Comparison of ENCODE assay signal across 9 mouse cellular contexts in the genomic region with DNA sequence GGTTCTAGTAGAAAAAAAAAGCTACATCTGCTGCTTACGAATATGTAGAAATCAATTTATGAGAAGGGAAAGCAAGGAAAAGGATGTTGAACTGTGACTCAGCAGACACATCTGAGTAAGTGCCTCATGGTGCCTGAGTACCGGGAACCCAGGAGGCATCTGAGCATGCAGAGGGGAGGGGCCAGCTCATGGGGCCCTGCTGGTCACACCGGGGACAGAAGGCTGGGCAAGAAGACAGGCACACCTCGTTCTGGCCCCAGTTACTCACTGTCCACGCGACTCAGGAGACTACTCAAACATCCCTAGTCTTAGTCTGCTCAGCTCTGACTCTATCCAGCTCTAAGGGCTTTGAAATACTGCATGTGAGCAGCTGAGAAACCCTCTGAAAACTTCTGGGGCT. TPM values are rescaled to one million over a fixed set of nuclear protein-coding genes. Genes with fewer than 3 reads are reported as not detected.
DNase-seq lines count a peak whose midpoint lies in the region; ATAC-seq lines count a peak whose summit lies in the region.
"Had no signal": no experiment of that assay in that cellular context is flagged by ENCODE, and none has a peak within 500 bp of the region (broad histone marks: within the 10 kb centered on the region; RNA-seq: fewer than 3 reads in every experiment).

No protein-coding gene starts in this region.

- H3K4me1 ChIP-seq in heart, embryonic 16.5 days (ENCODE audit: control insufficient read depth, insufficient read depth, low read length) = peaks cover 12% of the 10 kb centered on the region
- peaks cover 4% of the 10 kb centered on the region; the same call in 1 of the 2 replicates for H3K4me1 ChIP-seq in forebrain, embryonic 13.5 days
- H3K4me1 ChIP-seq: limb, embryonic 15.5 days had no signal

- ATAC-seq in heart, embryonic 16.5 days (replicated peaks; ENCODE audit: extremely low read depth, insufficient read depth, low FRiP score) = peak; percentile 77
- ATAC-seq in forebrain, embryonic 13.5 days = no peak

- H3K4me3 ChIP-seq in heart, embryonic 16.5 days (ENCODE audit: low read length) = no peak overlapping the region
- H3K4me3 ChIP-seq in forebrain, embryonic 13.5 days = no peak overlapping the region
- H3K4me3 ChIP-seq: limb, embryonic 15.5 days had no signal

- DNase-seq in heart, adult 9 months (ENCODE audit: low spot score in 2 of 2) = no peak
- peak; percentile 53 for DNase-seq in c-Kit-positive CD71-negative TER-119-negative erythroid progenitor cells, embryonic 14.5 days (ENCODE audit: low read depth)
- peak; percentile 60 to 63 for DNase-seq in kidney, adult 8-10 months
- DNase-seq in monocyte, adult 2 months (ENCODE audit: low read depth in 1 of 2, low spot score in 2 of 2) = peak; percentile 50 to 55
- no peak for DNase-seq in right cerebral cortex, postnatal 36 days (ENCODE audit: low spot score in 2 of 2)
- no peak for DNase-seq in right cerebral cortex, postnatal 14 days

- H3K9me3 ChIP-seq in heart, embryonic 16.5 days (replicated peaks; ENCODE audit: control insufficient read depth, low read length) = no peaks in the 10 kb centered on the region
- H3K9me3 ChIP-seq in forebrain, embryonic 13.5 days (replicated peaks) = no peaks in the 10 kb centered on the region
- H3K9me3 ChIP-seq: limb, embryonic 15.5 days had no signal

- H3K27ac ChIP-seq in heart, embryonic 16.5 days (ENCODE audit: low read length) = no peak overlapping the region
- no peak overlapping the region for H3K27ac ChIP-seq in forebrain, embryonic 13.5 days
- H3K27ac ChIP-seq: limb, embryonic 15.5 days had no signal

- no peak overlapping the region for H3K4me2 ChIP-seq in heart, embryonic 16.5 days (ENCODE audit: low read depth, low read length)
- H3K4me2 ChIP-seq in forebrain, embryonic 13.5 days = no peak overlapping the region
- H3K4me2 ChIP-seq: limb, embryonic 15.5 days had no signal

- no peak overlapping the region for H3K9ac ChIP-seq in heart, embryonic 16.5 days (ENCODE audit: low read length)
- H3K9ac ChIP-seq in forebrain, embryonic 13.5 days = no peak overlapping the region
- H3K9ac ChIP-seq: limb, embryonic 15.5 days had no signal

- 21% methylated on average over 6 of the region's 6 CpGs for WGBS in heart, embryonic 16.5 days
- 39% methylated on average over 6 of the region's 6 CpGs for WGBS in forebrain, embryonic 13.5 days

- no peaks in the 10 kb centered on the region for H3K27me3 ChIP-seq in heart, embryonic 16.5 days (ENCODE audit: control insufficient read depth, insufficient read depth, low read length)
- H3K27me3 ChIP-seq in forebrain, embryonic 13.5 days = no peaks in the 10 kb centered on the region
- H3K27me3 ChIP-seq: limb, embryonic 15.5 days had no signal

- H3K36me3 ChIP-seq in heart, embryonic 16.5 days (ENCODE audit: control insufficient read depth, insufficient read depth) = no peaks in the 10 kb centered on the region
- H3K36me3 ChIP-seq in forebrain, embryonic 13.5 days (ENCODE audit: poor library complexity, severe bottlenecking) = peaks cover 4% of the 10 kb centered on the region; the same call in 1 of the 2 replicates
- H3K36me3 ChIP-seq: limb, embryonic 15.5 days had no signal

RNA-seq across cellular contexts. Expression of gene Fnip2, which starts 25.0 kb away (rescaled TPM):
- polyA plus RNA-seq in heart, embryonic 16.5 days (2015; fragmentation: Nextera tagmentation; extraction: Ambion mirVana) = 2.6 and 2.7 TPM in 2 replicates
- polyA plus RNA-seq in forebrain, embryonic 13.5 days (2015; fragmentation: Nextera tagmentation; extraction: Ambion mirVana) = 3.4 and 4.4 TPM in 2 replicates

RNA-seq across cellular contexts. Expression of gene Ppid, which starts 48.6 kb away (rescaled TPM):
- 99.8 and 119 TPM in 2 replicates for polyA plus RNA-seq in heart, embryonic 16.5 days (2015; fragmentation: Nextera tagmentation; extraction: Ambion mirVana)
- polyA plus RNA-seq in forebrain, embryonic 13.5 days (2015; fragmentation: Nextera tagmentation; extraction: Ambion mirVana) = 168 and 175 TPM in 2 replicates

Comparison
In these comparisons a context has a peak if more than half of its experiments do, and no peak if none do; other contexts are left out.
1. DNase-seq: peak in c-Kit-positive CD71-negative TER-119-negative erythroid progenitor cells, embryonic 14.5 days (single experiment), kidney, adult 8-10 months (2 of 2) and monocyte, adult 2 months (2 of 2); none in heart, adult 9 months (0 of 2), right cerebral cortex, postnatal 36 days (0 of 2) and right cerebral cortex, postnatal 14 days (single experiment).